Mouse (Mus musculus) embryonic facial prominence, embryonic 13.5 days (tissue): Measurements from ENCODE around the gene Ddr2. TPM values are rescaled to one million over a fixed set of nuclear protein-coding genes. Genes with fewer than 3 reads are reported as not detected.

Experiments used
- ATAC-seq: fragments of 200-750 bp; cut with Nextera tagmentation; 2 replicates; pipeline ENCODE4 v1.8.0; 2017; ENCODE audit warnings: low read depth; ENCODE audit not compliant: insufficient number of reproducible peaks, insufficient read depth, low FRiP score, low TSS enrichment
- H3K27ac ChIP-seq: fragments of 300-500 bp; sonication (generic); 2 replicates; pipeline ENCODE4 v1.5.1; 2015; ENCODE audit warnings: moderate library complexity, mild to moderate bottlenecking, inconsistent platforms
- H3K27me3 ChIP-seq: fragments of 300-500 bp; sonication (generic); 2 replicates; pipeline ENCODE4 v1.6.1; 2015; ENCODE audit warnings: mild to moderate bottlenecking, inconsistent platforms
- H3K36me3 ChIP-seq: fragments of 300-500 bp; sonication (generic); 2 replicates; pipeline ENCODE4 v1.6.1; 2015; ENCODE audit warnings: mild to moderate bottlenecking, inconsistent platforms
- H3K4me1 ChIP-seq: fragments of 300-500 bp; sonication (generic); 2 replicates; pipeline ENCODE4 v1.6.1; 2015; ENCODE audit warnings: inconsistent platforms
- H3K4me2 ChIP-seq: fragments of 300-500 bp; sonication (generic); 2 replicates; pipeline ENCODE4 v1.6.1; 2015; ENCODE audit warnings: moderate library complexity, mild to moderate bottlenecking, inconsistent platforms
- H3K4me3 ChIP-seq: fragments of 300-500 bp; sonication (generic); 2 replicates; pipeline ENCODE4 v1.5.1; 2015; ENCODE audit warnings: mild to moderate bottlenecking, inconsistent platforms
- H3K9ac ChIP-seq: fragments of 300-500 bp; sonication (generic); 2 replicates; pipeline ENCODE4 v1.6.1; 2015; ENCODE audit warnings: mild to moderate bottlenecking, inconsistent platforms
- H3K9me3 ChIP-seq: fragments of 300-500 bp; sonication (generic); 2 replicates; pipeline ENCODE4 v1.6.1; 2016; ENCODE audit warnings: inconsistent platforms
- WGBS: fragments of 180-500 bp; shearing (Covaris S2); methylation state at CpG from one replicate; pipeline ENCODE4 v1.1.7; 2015; ENCODE audit warnings: mixed read lengths; 5-methylcytosine and 5-hydroxymethylcytosine counted together
- polyA plus RNA-seq: library from polyadenylated mRNA; unstranded; fragments of >200 nt; fragmentation: Nextera tagmentation; extraction: Ambion mirVana; gene quantifications from 2 replicates; pipeline ENCODE4 v1.2.1, GENCODE M21; 2015

The Ddr2 gene
- polyA plus RNA-seq, 1 experiment from 2014 or later: 115 TPM

DNA sequence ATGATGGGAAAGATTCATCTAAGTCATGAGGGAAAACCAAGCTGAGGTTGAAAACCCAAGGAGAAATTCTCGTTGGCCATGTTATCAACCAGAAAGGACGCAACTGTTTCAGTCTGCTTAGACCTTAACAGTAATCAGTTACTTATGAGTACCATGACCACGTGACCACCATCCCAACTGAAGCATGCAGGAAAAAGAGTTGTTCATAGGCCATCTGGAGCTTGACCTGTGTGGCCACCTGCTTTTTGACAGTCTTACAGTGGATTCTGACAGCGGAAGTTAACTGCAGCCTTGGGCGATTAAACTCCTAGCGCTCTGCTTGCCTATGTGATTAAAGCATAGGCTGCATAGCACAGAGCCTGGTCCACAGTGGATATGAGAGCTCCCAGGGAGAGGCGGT is 23.9 kb downstream of the Ddr2 start:
- Histone ChIP-seq H3K4me1 (peaks cover 17% of the 10 kb centered on the region), H3K27ac (no peak overlapping the region), H3K36me3 (peaks cover 28% of the 10 kb centered on the region), H3K27me3 (no peaks in the 10 kb centered on the region), H3K9me3 (no peaks in the 10 kb centered on the region), H3K4me3 (no peak overlapping the region), H3K9ac (no peak overlapping the region), H3K4me2 (no peak overlapping the region)
- ATAC-seq: no peak
- WGBS: 93% methylated on average over 7 of the region's 7 CpGs

DNA sequence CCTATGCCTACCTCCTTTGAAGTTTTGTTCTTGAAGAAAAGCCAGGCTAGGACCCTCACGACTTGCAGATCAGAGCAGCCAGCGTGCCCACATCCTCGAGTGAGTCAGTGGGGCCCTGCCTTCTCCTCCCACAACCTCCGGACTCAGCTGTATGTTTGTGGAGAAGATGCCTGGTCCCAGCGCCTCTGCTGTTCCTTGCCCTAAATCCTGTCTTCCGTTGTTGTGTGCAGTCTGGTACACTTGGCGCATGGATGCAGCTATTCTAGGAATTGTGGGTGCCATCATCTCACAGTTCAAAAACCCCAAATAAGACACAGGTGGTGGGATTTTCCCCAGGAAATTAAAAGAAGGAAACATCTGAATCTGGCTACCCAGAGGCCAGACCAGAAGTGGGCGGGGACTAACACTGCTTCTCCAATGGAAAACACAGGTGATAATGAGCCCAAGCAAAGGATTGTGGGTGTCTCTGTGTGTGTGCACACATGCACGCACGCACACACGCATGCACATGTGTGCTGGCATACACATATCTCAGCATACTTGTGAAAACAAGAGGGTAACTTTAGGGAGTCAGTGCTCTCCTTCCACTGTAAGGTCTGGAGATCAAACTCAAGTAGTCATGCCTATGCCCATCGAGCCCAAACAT is 26.3 kb downstream of the Ddr2 start:
- Histone ChIP-seq H3K9ac (no peak overlapping the region), H3K27ac (no peak overlapping the region), H3K4me3 (no peak overlapping the region), H3K36me3 (peaks cover 28% of the 10 kb centered on the region), H3K9me3 (no peaks in the 10 kb centered on the region), H3K4me2 (no peak overlapping the region), H3K4me1 (peaks cover 28% of the 10 kb centered on the region), H3K27me3 (no peaks in the 10 kb centered on the region)
- WGBS: 79% methylated on average over 12 of the region's 12 CpGs
- ATAC-seq: no peak

DNA sequence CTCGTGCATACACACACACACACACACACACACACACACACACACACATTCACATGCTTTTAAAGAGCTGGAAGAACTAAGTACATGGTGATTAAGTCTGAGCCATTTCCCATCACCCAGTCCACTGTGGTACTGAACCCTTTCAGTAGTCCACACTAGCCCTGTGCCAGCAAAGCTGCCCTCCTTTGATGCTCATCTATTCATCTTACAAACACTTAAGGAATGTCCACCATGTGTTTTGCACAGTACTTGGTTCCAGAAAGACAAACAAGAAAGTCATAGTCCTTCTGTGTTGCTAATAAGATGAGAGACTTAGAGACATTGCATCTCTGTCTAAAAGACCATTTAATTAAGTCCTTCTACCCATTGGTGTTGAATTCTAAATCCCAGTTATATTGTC is 29.7 kb downstream of the Ddr2 start:
- Histone ChIP-seq H3K9me3 (no peaks in the 10 kb centered on the region), H3K4me3 (no peak overlapping the region), H3K4me2 (no peak overlapping the region), H3K27me3 (no peaks in the 10 kb centered on the region), H3K9ac (no peak overlapping the region), H3K4me1 (peaks cover 28% of the 10 kb centered on the region), H3K36me3 (peaks cover 13% of the 10 kb centered on the region), H3K27ac (no peak overlapping the region)
- 89% methylated on average over 1 of the region's 1 CpGs for WGBS
- ATAC-seq: no peak

DNA sequence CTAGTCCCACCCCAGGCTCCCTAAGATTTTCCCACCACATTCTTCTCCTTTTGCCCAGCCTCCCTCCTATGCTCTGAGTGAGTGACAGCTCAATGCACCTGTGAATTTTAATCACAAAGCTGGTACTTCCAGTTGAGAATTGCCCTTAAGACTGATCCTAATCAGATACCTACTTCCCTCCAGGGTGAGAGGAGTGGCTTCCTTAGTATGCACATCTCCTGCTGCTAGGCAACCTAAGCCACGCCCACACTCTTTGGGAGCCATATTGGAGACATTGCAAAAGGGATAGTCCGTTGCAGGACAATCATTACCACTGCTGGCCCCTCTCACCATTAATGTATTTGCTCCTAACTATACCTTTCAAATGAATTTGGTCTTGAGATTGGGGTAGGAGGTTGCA is 31.1 kb downstream of the Ddr2 start:
- H3K27me3 ChIP-seq: no peaks in the 10 kb centered on the region
- no peaks in the 10 kb centered on the region for H3K9me3 ChIP-seq
- H3K4me3 ChIP-seq: no peak overlapping the region
- H3K4me2 ChIP-seq: no peak overlapping the region
- H3K9ac ChIP-seq: no peak overlapping the region
- H3K36me3 ChIP-seq: peaks cover 18% of the 10 kb centered on the region
- ATAC-seq: no peak
- H3K4me1 ChIP-seq: peaks cover 20% of the 10 kb centered on the region
- WGBS: 68% methylated on average over 2 of the region's 2 CpGs
- H3K27ac ChIP-seq: no peak overlapping the region

DNA sequence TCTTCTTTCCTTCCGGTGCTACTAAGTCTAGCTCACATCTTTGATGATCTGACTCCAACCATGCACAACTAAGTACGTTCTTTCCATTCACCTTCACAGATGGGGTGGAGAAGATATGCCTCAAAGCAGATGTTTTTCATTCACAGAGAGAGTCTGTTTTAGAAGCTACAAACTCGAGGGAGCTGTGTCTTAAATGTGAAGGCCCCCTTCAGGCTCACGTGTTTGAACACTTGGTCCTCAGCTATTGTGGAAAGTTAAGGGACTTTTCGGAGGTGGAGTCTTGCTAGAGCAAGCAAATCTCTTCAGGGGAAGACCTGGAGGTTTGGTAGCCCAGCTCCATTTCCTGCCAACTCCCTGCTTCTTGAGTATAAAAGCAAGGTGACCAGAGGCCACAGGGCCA is 34.2 kb downstream of the Ddr2 start:
- no peaks in the 10 kb centered on the region for H3K27me3 ChIP-seq
- no peak for ATAC-seq
- no peak overlapping the region for H3K27ac ChIP-seq
- H3K4me2 ChIP-seq: no peak overlapping the region
- no peak overlapping the region for H3K4me3 ChIP-seq
- no peak overlapping the region for H3K9ac ChIP-seq
- no peaks in the 10 kb centered on the region for H3K9me3 ChIP-seq
- peaks cover 18% of the 10 kb centered on the region for H3K4me1 ChIP-seq
- 62% methylated on average over 5 of the region's 5 CpGs for WGBS
- peaks cover 34% of the 10 kb centered on the region for H3K36me3 ChIP-seq

DNA sequence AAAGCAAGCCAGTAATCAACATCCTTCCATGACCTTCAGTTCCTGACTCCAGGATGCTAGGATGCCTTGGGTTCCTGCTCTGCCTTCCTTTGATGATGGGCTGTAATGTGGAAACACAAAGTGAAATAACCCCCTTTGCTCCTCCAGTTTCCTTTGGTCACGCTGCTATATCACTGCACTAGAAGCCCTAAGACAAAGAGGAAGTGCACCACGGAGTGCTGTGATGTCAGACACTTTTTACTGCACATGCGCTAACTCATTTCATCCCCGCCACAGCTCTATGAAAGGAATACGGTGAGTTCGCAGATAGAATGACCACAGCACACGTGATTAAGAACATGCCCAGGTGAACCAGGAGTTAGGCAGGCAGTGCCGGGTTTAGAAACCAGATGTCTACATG is 36.8 kb downstream of the Ddr2 start:
- H3K36me3 ChIP-seq: peaks cover 41% of the 10 kb centered on the region
- H3K9me3 ChIP-seq: no peaks in the 10 kb centered on the region
- no peak overlapping the region for H3K27ac ChIP-seq
- no peak overlapping the region for H3K4me2 ChIP-seq
- no peak overlapping the region for H3K9ac ChIP-seq
- ATAC-seq: no peak
- 82% methylated on average over 8 of the region's 8 CpGs for WGBS
- H3K4me3 ChIP-seq: no peak overlapping the region
- H3K27me3 ChIP-seq: no peaks in the 10 kb centered on the region
- peaks cover 1% of the 10 kb centered on the region; the same call in 1 of the 2 replicates for H3K4me1 ChIP-seq

DNA sequence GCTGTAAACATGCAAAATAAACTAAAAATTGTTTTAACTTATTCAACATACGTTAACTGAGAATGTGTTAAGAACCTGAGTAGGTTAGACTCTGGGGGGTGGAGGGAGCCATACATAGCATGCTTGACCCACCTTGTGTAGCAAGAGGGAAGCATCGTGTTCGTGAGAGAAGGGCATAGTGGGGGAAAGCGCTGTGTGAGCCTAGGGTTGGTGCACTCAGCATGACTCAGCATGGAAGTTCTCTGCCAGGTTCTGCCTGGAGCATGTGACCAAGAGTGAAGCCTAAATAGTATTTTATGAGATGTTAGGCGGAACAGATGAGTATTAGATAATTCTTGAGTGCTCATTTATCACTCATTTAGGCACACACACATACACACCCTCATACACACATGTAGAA is 41.4 kb downstream of the Ddr2 start:
- no peak overlapping the region for H3K4me2 ChIP-seq
- no peaks in the 10 kb centered on the region for H3K9me3 ChIP-seq
- H3K9ac ChIP-seq: no peak overlapping the region
- 93% methylated on average over 5 of the region's 5 CpGs for WGBS
- H3K36me3 ChIP-seq: peaks cover 31% of the 10 kb centered on the region
- peaks cover 20% of the 10 kb centered on the region for H3K4me1 ChIP-seq
- H3K4me3 ChIP-seq: no peak overlapping the region
- no peak overlapping the region for H3K27ac ChIP-seq
- ATAC-seq: no peak
- no peaks in the 10 kb centered on the region for H3K27me3 ChIP-seq

DNA sequence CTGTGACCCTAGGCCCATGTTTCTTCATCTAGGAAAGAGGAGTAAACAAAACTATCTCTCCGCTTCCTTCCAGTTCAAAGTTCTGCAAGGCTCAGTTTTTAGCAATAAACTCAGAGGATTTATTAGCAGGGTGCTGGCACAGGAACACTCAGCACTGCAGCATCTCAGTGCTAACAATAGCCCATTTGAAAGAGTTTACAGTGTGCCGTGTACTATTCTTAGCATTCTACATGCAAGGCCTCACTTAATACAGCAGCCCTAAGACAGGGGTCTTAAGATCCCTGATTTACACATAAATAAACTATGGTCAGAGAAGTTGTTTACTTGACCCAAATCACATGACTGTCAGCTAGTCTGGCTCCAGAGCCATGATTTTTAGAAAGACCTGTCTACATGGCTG is 44.6 kb downstream of the Ddr2 start:
- H3K9ac ChIP-seq: no peak overlapping the region
- no peak for ATAC-seq
- H3K4me1 ChIP-seq: peaks cover 26% of the 10 kb centered on the region
- H3K9me3 ChIP-seq: no peaks in the 10 kb centered on the region
- H3K27me3 ChIP-seq: no peaks in the 10 kb centered on the region
- H3K27ac ChIP-seq: no peak overlapping the region
- no peak overlapping the region for H3K4me3 ChIP-seq
- peaks cover 15% of the 10 kb centered on the region for H3K36me3 ChIP-seq
- 90% methylated on average over 2 of the region's 2 CpGs for WGBS
- no peak overlapping the region for H3K4me2 ChIP-seq

DNA sequence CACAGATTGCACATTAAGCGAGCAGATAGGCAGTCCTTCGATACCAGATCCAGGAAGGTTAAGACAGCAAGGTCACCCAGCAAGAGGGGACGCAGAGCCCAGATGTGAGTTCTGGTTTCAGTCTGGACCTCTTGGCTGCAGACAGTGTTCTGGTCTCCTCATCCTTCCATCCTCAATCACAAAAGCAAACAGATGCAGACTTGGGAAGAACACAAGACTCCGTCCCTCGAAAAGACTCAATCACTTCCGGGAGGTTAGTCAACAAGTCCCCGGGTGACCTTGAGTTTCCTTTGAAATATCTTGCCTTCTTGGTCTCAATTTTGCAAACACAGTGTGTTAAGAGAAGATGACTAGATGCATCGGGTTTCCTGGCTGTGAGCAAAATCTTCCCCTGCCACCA is 45.6 kb downstream of the Ddr2 start:
- peaks cover 10% of the 10 kb centered on the region for H3K36me3 ChIP-seq
- no peak overlapping the region for H3K4me3 ChIP-seq
- peaks cover 26% of the 10 kb centered on the region for H3K4me1 ChIP-seq
- no peak overlapping the region for H3K9ac ChIP-seq
- no peak for ATAC-seq
- WGBS: 85% methylated on average over 8 of the region's 8 CpGs
- H3K27ac ChIP-seq: no peak overlapping the region
- no peaks in the 10 kb centered on the region for H3K9me3 ChIP-seq
- no peaks in the 10 kb centered on the region for H3K27me3 ChIP-seq
- H3K4me2 ChIP-seq: no peak overlapping the region

DNA sequence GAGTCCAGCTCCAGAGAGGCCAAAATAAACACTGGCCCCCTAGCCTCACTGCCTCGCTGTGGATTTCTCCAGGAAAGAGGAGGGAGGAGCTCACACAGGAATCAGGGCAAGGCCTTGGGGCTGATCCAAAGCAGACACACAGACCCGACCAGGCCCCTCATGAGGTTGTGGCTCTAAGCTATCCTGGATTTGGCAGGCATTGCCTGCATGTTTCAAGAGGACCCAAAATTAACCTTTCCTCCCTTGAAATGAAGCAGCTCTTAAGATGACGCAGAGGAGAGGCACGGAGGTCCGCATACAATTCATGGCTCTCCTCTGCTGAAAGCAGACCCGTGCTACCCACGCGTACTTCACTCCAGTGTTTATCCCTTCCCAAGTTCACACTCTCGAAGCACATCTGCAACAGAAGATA is 46.5 kb downstream of the Ddr2 start:
- H3K27me3 ChIP-seq: no peaks in the 10 kb centered on the region
- no peak overlapping the region for H3K9ac ChIP-seq
- ATAC-seq: no peak
- H3K9me3 ChIP-seq: no peaks in the 10 kb centered on the region
- H3K4me3 ChIP-seq: no peak overlapping the region
- peak overlapping the region; percentile 7; the same call in 1 of the 2 replicates for H3K4me2 ChIP-seq
- peak overlapping the region; percentile 29; the same call in 1 of the 2 replicates for H3K27ac ChIP-seq
- H3K36me3 ChIP-seq: peaks cover 17% of the 10 kb centered on the region
- WGBS: 59% methylated on average over 9 of the region's 9 CpGs
- H3K4me1 ChIP-seq: peaks cover 26% of the 10 kb centered on the region

DNA sequence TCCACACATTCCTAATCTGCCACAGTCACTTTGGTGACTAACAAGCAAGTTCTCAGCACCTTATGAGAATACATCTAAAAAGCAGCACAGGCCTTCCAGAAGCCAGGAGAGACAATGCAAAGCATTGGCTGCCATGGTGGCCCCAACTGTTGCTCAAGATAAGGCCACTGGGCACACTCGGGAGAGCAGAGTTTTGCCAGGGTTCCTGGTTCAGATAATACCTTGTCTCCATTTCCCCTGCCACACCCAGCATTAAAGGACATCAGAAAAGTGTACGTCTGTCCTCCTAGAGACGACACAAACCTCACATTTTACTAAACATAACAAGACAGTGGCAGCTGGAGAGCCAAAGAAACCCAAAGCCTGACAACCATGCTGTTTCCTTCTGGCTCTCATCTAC is 50.3 kb downstream of the Ddr2 start:
- H3K4me1 ChIP-seq: peaks cover 35% of the 10 kb centered on the region
- H3K27ac ChIP-seq: no peak overlapping the region
- peaks cover 11% of the 10 kb centered on the region; the same call in 1 of the 2 replicates for H3K36me3 ChIP-seq
- no peak overlapping the region for H3K4me2 ChIP-seq
- ATAC-seq: no peak
- no peak overlapping the region for H3K4me3 ChIP-seq
- WGBS: 72% methylated on average over 3 of the region's 3 CpGs
- H3K9me3 ChIP-seq: no peaks in the 10 kb centered on the region
- no peak overlapping the region for H3K9ac ChIP-seq
- no peaks in the 10 kb centered on the region for H3K27me3 ChIP-seq

DNA sequence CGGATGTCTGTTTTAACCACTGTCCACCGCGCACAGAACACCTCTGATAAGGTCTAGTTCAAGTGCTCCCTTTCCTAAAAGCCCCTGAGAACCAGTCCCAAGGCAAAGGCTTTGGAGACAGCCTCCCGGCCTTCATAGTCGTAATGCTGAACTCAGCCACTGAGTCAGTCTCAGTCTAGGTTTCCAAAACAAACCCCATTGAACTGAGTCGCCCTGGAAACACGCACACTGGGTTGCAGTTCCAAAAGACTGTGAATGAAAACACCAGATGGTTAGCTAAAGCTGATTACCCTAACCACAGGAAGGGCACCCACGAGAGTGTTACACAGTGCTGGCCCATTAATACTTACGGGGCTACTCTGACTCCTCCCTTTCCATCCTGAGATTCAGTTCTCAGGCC is 51.2 kb downstream of the Ddr2 start:
- no peak overlapping the region for H3K9ac ChIP-seq
- no peaks in the 10 kb centered on the region for H3K9me3 ChIP-seq
- H3K36me3 ChIP-seq: peaks cover 14% of the 10 kb centered on the region; the same call in 1 of the 2 replicates
- peaks cover 26% of the 10 kb centered on the region for H3K4me1 ChIP-seq
- no peak for ATAC-seq
- H3K4me3 ChIP-seq: no peak overlapping the region
- WGBS: 94% methylated on average over 9 of the region's 9 CpGs
- no peaks in the 10 kb centered on the region for H3K27me3 ChIP-seq
- no peak overlapping the region for H3K27ac ChIP-seq
- H3K4me2 ChIP-seq: no peak overlapping the region
